Mouse (Mus musculus) liver, postnatal 0 days (tissue): ENCODE data around the gene Clns1a. TPM values are rescaled to one million over a fixed set of nuclear protein-coding genes. Genes with fewer than 3 reads are reported as not detected.

Source experiments
- ATAC-seq: fragments of 200-750 bp; cut with Nextera tagmentation; 2 replicates; pipeline ENCODE4 v1.8.0; 2017; ENCODE audit warnings: mild to moderate bottlenecking, moderate library complexity
- DNase-seq: peaks from one replicate; pipeline ENCODE4 v3.0.0-alpha.2; 2016
- H3K27ac ChIP-seq: fragments of 300-500 bp; sonication (generic); 2 replicates; pipeline ENCODE4 v1.5.1; 2014; ENCODE audit warnings: antibody characterized with exemption, moderate library complexity, mild to moderate bottlenecking, low read depth
- H3K27me3 ChIP-seq: fragments of 300-500 bp; sonication (generic); 2 replicates; pipeline ENCODE4 v1.6.1; 2014; ENCODE audit warnings: low read length, control low read depth, mixed read lengths; ENCODE audit not compliant: insufficient read depth
- H3K36me3 ChIP-seq: fragments of 300-500 bp; sonication (generic); replicated peaks from 2 replicates; pipeline ENCODE4 v1.6.1; 2014; ENCODE audit warnings: mild to moderate bottlenecking, control low read depth, low read length, moderate library complexity, mixed read lengths; ENCODE audit not compliant: insufficient read depth
- H3K4me1 ChIP-seq: fragments of 300-500 bp; sonication (generic); 2 replicates; pipeline ENCODE4 v1.6.1; 2014; ENCODE audit warnings: antibody characterized with exemption, mild to moderate bottlenecking, control low read depth; ENCODE audit not compliant: insufficient read depth
- H3K4me2 ChIP-seq: fragments of 300-500 bp; sonication (generic); 2 replicates; pipeline ENCODE4 v1.6.1; 2014; ENCODE audit warnings: low read depth, mild to moderate bottlenecking, low read length, moderate library complexity, mixed read lengths
- H3K4me3 ChIP-seq: fragments of 300-500 bp; sonication (generic); 2 replicates; pipeline ENCODE4 v1.5.1; 2014; ENCODE audit warnings: low read depth, low read length
- H3K9ac ChIP-seq: fragments of 300-500 bp; sonication (generic); replicated peaks from 2 replicates; pipeline ENCODE4 v1.6.1; 2014; ENCODE audit warnings: mild to moderate bottlenecking, moderate library complexity
- H3K9me3 ChIP-seq: fragments of 300-500 bp; sonication (generic); 2 replicates; pipeline ENCODE4 v1.6.1; 2016; ENCODE audit warnings: mild to moderate bottlenecking, control low read depth, low read length, mixed read lengths
- CTCF ChIP-seq: sonication (generic); IDR thresholded peaks from 2 replicates; pipeline ENCODE4 v1.5.1; 2016; ENCODE audit warnings: antibody characterized with exemption, low read depth
- EP300 ChIP-seq: IDR thresholded peaks from 2 replicates; pipeline ENCODE4 v1.6.1; 2016; ENCODE audit warnings: antibody characterized with exemption, low read depth, mild to moderate bottlenecking
- WGBS: fragments of 180-500 bp; shearing (Covaris S2); extraction: QIAGEN DNeasy Blood & Tissue Kit; methylation state at CpG from one replicate; pipeline ENCODE4 v1.1.7; 2014; ENCODE audit not compliant: insufficient replicate concordance; 5-methylcytosine and 5-hydroxymethylcytosine counted together
- polyA plus RNA-seq: library from polyadenylated mRNA; unstranded; fragments of >200 nt; fragmentation: Nextera tagmentation; extraction: Ambion mirVana; gene quantifications from 2 replicates; pipeline ENCODE4 v1.2.1, GENCODE M21; 2015

Gene Clns1a
- polyA plus RNA-seq, 1 experiment from 2014 or later: 42.0 TPM

GRCm38 (mm10) chr7:97709204-97709603, 12.8 kb downstream of the Clns1a start:
- H3K9me3 ChIP-seq: no peaks in the 10 kb centered on the region
- H3K4me2 ChIP-seq: no peak overlapping the region
- H3K36me3 ChIP-seq: peaks cover 18% of the 10 kb centered on the region
- TF ChIP-seq EP300 (no peak), CTCF (no peak)
- no peak overlapping the region for H3K4me3 ChIP-seq
- ATAC-seq: no peak
- H3K4me1 ChIP-seq: no peaks in the 10 kb centered on the region
- WGBS: 57% methylated on average over 3 of the region's 3 CpGs
- no peaks in the 10 kb centered on the region for H3K27me3 ChIP-seq
- no peak for DNase-seq
- H3K27ac ChIP-seq: no peak overlapping the region
- no peak overlapping the region for H3K9ac ChIP-seq

GRCm38 (mm10) chr7:97714651-97715050, 18.2 kb downstream of the Clns1a start:
- WGBS: 93% methylated on average over 5 of the region's 5 CpGs
- Histone ChIP-seq H3K27ac (no peak overlapping the region), H3K9ac (no peak overlapping the region), H3K9me3 (no peaks in the 10 kb centered on the region), H3K4me3 (no peak overlapping the region), H3K36me3 (peaks cover 47% of the 10 kb centered on the region), H3K4me1 (no peaks in the 10 kb centered on the region), H3K4me2 (no peak overlapping the region), H3K27me3 (no peaks in the 10 kb centered on the region)
- no peak for DNase-seq
- no peak for ATAC-seq
- TF ChIP-seq EP300: no peak
- TF ChIP-seq CTCF: no peak

GRCm38 (mm10) chr7:97717326-97717725, 20.9 kb downstream of the Clns1a start:
- no peak overlapping the region for H3K4me2 ChIP-seq
- 79% methylated on average over 1 of the region's 1 CpGs for WGBS
- no peak overlapping the region for H3K4me3 ChIP-seq
- H3K27ac ChIP-seq: no peak overlapping the region
- H3K4me1 ChIP-seq: no peaks in the 10 kb centered on the region
- H3K36me3 ChIP-seq: peaks cover 48% of the 10 kb centered on the region
- ATAC-seq (no peak), DNase-seq (no peak)
- no peaks in the 10 kb centered on the region for H3K9me3 ChIP-seq
- no peaks in the 10 kb centered on the region for H3K27me3 ChIP-seq
- H3K9ac ChIP-seq: no peak overlapping the region
- TF ChIP-seq EP300: no peak
- no peak for TF ChIP-seq CTCF

- Histone ChIP-seq H3K4me3 (no peak overlapping the region), H3K9ac (no peak overlapping the region), H3K9me3 (no peaks in the 10 kb centered on the region), H3K36me3 (peaks cover 36% of the 10 kb centered on the region), H3K27me3 (no peaks in the 10 kb centered on the region), H3K4me2 (no peak overlapping the region), H3K4me1 (no peaks in the 10 kb centered on the region), H3K27ac (no peak overlapping the region)
- TF ChIP-seq EP300 (no peak), CTCF (no peak)
- no peak for ATAC-seq
- WGBS: 79% methylated on average over 5 of the region's 5 CpGs
- no peak for DNase-seq
These were observed 22.6 kb downstream of the Clns1a start for GRCm38 (mm10) chr7:97719078-97719477.

GRCm38 (mm10) chr7:97720109-97720508, 23.7 kb downstream of the Clns1a start:
- DNase-seq (no peak), ATAC-seq (no peak)
- no peak overlapping the region for H3K9ac ChIP-seq
- H3K27me3 ChIP-seq: no peaks in the 10 kb centered on the region
- no peak overlapping the region for H3K4me2 ChIP-seq
- H3K27ac ChIP-seq: no peak overlapping the region
- no peak overlapping the region for H3K4me3 ChIP-seq
- H3K9me3 ChIP-seq: no peaks in the 10 kb centered on the region
- WGBS: 73% methylated on average over 5 of the region's 5 CpGs
- H3K4me1 ChIP-seq: no peaks in the 10 kb centered on the region
- H3K36me3 ChIP-seq: peaks cover 26% of the 10 kb centered on the region
- TF ChIP-seq CTCF (0 out of 2 replicates have a peak, but pooled peaks have one; percentile 18), EP300 (no peak)

GRCm38 (mm10) chr7:97722278-97722918, 26.0 kb downstream of the Clns1a start:
- WGBS: 73% methylated on average over 7 of the region's 7 CpGs
- ATAC-seq: no peak
- no peaks in the 10 kb centered on the region for H3K9me3 ChIP-seq

More at GRCm38 (mm10) chr7:97722278-97722918, 26.0 kb downstream of the Clns1a start:
- DNase-seq: no peak
- no peak overlapping the region for H3K9ac ChIP-seq
- TF ChIP-seq EP300 (no peak), CTCF (no peak)
- no peak overlapping the region for H3K4me3 ChIP-seq
- H3K36me3 ChIP-seq: peaks cover 18% of the 10 kb centered on the region
- no peaks in the 10 kb centered on the region for H3K27me3 ChIP-seq
- no peak overlapping the region for H3K27ac ChIP-seq
- no peaks in the 10 kb centered on the region for H3K4me1 ChIP-seq
- no peak overlapping the region for H3K4me2 ChIP-seq
